Mouse (Mus musculus): ENCODE results near the gene C1qbp. TPM values are rescaled to one million over a fixed set of nuclear protein-coding genes. Genes with fewer than 3 reads are reported as not detected.

Gene C1qbp
- 154 and 168 TPM in 2 replicates for polyA plus RNA-seq (2015; fragmentation: Nextera tagmentation; extraction: Ambion mirVana)

DNA sequence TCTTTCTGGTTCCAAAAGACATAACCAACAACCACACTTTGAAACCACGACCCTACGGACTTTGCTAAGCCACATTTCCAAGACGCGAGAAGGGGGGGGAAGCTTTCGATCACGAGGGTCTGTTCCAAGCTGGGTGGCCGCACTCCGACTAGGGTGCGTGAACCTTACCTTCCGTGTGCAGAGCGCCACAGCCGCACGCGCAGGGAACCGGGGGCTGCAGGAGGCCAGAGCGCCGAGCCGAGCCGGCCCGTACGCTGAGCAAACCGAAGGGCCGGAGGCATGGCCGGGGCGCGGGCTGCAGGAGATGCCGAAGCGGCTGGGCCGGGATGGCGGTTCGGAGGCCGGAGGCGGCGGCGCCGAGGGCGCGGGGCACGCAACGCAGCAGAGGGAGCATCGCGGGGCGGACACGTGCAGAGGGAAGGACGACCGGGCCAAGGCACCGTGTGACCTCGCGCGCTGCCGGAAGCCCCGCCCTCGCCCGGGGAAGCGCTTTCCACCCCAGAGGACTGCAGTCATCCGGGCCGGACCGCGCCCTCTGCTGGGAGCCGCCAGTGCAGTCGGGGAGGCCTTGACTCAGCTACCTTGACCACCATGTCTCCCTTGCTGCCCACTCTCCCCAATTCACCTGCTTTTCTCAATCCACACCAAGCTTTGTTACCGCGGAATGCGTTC, at the start of gene C1qbp:
Gene C1qbp (minus strand): TSS at position 470 of the 672 bp plus-strand sequence.

DNA sequence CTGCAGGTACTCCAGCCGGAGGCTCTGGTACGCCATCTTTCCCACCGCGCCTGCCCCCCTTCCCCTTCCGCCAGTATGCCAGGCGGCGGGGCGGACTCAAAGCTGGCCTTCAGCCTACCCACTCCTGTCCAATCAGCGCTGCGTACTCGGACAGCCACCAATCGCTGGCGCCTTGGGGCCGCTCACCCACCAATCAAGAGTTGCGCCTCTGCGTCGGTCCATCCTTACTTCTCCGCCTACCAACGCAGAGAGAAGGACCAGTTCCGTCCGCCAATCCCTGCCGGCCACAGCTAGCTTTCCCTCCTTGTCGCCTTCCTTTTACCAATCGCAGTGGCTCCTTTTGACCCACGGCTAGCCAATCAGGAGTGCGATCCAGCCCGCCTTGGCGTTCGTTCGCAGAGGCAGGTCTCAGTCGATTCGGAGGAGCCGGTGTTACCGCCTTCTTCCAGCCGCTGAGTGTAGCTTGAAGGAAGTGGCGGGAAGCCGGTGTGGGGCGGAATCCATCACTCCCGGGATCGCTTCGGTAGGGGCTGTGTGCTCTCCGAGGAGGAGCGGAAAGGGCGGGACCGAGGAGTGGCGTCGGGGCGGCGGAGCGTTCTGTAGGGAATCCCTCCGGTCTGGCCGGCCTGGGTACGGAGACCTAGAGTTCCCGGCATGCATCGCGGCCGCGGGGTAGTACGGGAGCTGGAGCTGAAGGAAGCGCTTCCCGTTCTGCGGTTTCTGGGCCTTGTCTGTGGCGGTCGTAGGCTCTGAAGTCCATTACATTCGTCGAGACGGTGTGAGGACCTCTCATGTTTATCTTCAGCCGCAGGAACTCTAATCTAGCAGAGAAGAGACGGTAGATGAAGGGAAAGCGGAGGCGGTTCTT, 36.6 kb upstream of the C1qbp start, which contains the start of the genes Mis12 and Derl2:
Gene Mis12 (plus strand): TSS at position 411 of the 868 bp plus-strand sequence.
Gene Derl2 (minus strand): TSS at position 641 of the 868 bp plus-strand sequence.

DNA sequence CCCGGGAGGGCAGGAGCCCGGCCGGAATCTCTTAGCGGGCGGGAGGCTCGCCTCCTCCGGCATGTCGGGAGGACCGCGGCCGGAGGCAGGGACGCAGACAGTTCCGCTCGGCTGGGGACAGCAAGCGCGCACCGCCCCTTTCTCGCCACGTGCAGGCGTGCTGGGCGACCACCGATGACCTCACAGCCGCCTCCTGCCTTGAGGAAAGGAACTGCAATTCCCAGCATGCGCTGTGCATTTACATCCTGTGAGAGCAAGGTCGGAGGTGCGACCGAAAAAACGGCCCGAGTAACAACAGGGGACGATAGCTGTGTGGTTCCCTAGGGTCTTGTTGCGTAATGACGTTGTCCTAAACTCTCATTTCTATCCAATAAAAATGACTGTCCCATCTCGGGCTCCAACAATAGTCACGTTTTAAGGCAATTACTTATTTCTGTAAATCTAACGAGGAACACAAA, 21.5 kb upstream of the C1qbp start, which contains the start of gene Dhx33:
Gene Dhx33 (minus strand): TSS at position 122 of the 458 bp plus-strand sequence.

DNA sequence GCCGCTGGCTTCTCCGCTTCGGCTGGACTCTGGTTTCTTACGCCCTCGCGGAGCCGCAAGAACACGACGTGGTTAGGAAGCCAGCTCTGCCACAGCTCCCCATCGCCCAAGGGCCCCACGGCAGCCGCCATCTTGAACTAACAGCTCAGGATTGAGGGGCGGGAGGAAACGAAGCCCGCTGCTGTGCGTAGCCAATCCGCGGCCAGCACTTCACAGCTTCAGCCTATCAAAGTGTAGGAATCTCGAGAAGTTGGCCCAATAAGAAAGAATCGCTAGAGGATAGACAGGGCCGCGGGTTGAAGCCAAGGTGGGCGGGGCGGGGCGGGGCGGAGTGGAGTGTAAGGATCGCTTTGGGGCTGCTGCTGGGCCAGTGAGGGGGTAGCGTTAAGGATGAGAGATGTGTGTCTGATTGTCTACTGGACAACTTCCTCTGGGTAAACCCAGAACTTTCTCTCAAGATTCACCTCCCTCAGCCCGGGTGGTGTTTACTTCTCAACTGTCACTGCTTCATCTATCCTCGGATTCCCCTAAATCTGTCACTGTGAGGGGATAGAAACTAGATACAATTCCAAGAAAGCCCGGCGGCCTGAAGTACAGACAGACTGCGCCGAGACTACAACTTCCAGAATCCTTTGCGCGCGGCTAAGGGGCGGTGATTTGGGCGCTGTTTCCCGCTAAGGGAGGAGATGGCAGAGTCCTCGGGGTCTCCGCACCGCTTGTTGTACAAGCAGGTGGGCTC, 12.8 kb downstream of the C1qbp start, which contains the start of the genes Nup88 and Rpain:
Gene Nup88 (minus strand): TSS at position 153 of the 739 bp plus-strand sequence.
Gene Rpain (plus strand): TSS at position 393 of the 739 bp plus-strand sequence.

Other genes with a start within 250 kb of the C1qbp start
- 3.5 and 3.6 TPM in 2 replicates for gene Zfp3, start 218.8 kb downstream of the C1qbp start, polyA plus RNA-seq (2015; fragmentation: Nextera tagmentation; extraction: Ambion mirVana)
- gene Scimp, start 170.4 kb downstream of the C1qbp start, polyA plus RNA-seq (2015; fragmentation: Nextera tagmentation; extraction: Ambion mirVana), result 0.53 TPM in 1 of 2 replicates, not detected in the other
- gene Rabep1, start 138.2 kb downstream of the C1qbp start, polyA plus RNA-seq (2015; fragmentation: Nextera tagmentation; extraction: Ambion mirVana), result 22.8 and 26.2 TPM in 2 replicates
- gene Nup88, start 13.1 kb downstream of the C1qbp start, polyA plus RNA-seq (2015; fragmentation: Nextera tagmentation; extraction: Ambion mirVana), result 70.2 TPM in 2 replicates
- 49.5 and 49.6 TPM in 2 replicates for gene Rpain, start 12.8 kb downstream of the C1qbp start, polyA plus RNA-seq (2015; fragmentation: Nextera tagmentation; extraction: Ambion mirVana)
- gene Dhx33, start 21.4 kb upstream of the C1qbp start, polyA plus RNA-seq (2015; fragmentation: Nextera tagmentation; extraction: Ambion mirVana), result 7.7 and 9.5 TPM in 2 replicates
- 15.8 and 18.9 TPM in 2 replicates for gene Mis12, start 36.6 kb upstream of the C1qbp start, polyA plus RNA-seq (2015; fragmentation: Nextera tagmentation; extraction: Ambion mirVana)
- 55.4 and 66.1 TPM in 2 replicates for gene Derl2, start 36.8 kb upstream of the C1qbp start, polyA plus RNA-seq (2015; fragmentation: Nextera tagmentation; extraction: Ambion mirVana)
- 6.3 and 7.5 TPM in 2 replicates for gene 6330403K07Rik, start 50.5 kb upstream of the C1qbp start, polyA plus RNA-seq (2015; fragmentation: Nextera tagmentation; extraction: Ambion mirVana)
- 0.04 and 0.05 TPM in 2 replicates for gene Nlrp1a, start 161.7 kb upstream of the C1qbp start, polyA plus RNA-seq (2015; fragmentation: Nextera tagmentation; extraction: Ambion mirVana)
- gene Nlrp1b, start 247.7 kb upstream of the C1qbp start, polyA plus RNA-seq (2015; fragmentation: Nextera tagmentation; extraction: Ambion mirVana), result 0.08 and 0.10 TPM in 2 replicates

All from urinary bladder, postnatal 0 days (tissue).